Mouse (Mus musculus) liver, embryonic 16.5 days (tissue): ENCODE measurements around the gene Snx8. TPM values are rescaled to one million over a fixed set of nuclear protein-coding genes. Genes with fewer than 3 reads are reported as not detected.
A peak's percentile ranks its signal among the peaks of the same experiment; 100 is the strongest.

Experiments used
- ATAC-seq: fragments of 200-750 bp; cut with Nextera tagmentation; 2 replicates; pipeline ENCODE4 v1.8.0; 2017; ENCODE audit warnings: low read depth, mild to moderate bottlenecking, moderate number of reproducible peaks, moderate library complexity
- H3K27ac ChIP-seq: fragments of 300-500 bp; sonication (generic); 2 replicates; pipeline ENCODE4 v1.5.1; 2014; ENCODE audit warnings: mild to moderate bottlenecking, low read length
- H3K27me3 ChIP-seq: fragments of 300-500 bp; sonication (generic); 2 replicates; pipeline ENCODE4 v1.6.1; 2014; ENCODE audit warnings: low read depth, low read length, mixed read lengths; ENCODE audit not compliant: control insufficient read depth, insufficient read depth
- H3K36me3 ChIP-seq: fragments of 300-500 bp; sonication (generic); 2 replicates; pipeline ENCODE4 v1.6.1; 2014; ENCODE audit warnings: mild to moderate bottlenecking; ENCODE audit not compliant: control insufficient read depth, insufficient read depth
- H3K4me1 ChIP-seq: fragments of 300-500 bp; sonication (generic); 2 replicates; pipeline ENCODE4 v1.6.1; 2014; ENCODE audit warnings: low read depth, low read length, mixed read lengths; ENCODE audit not compliant: control insufficient read depth
- H3K4me2 ChIP-seq: fragments of 300-500 bp; sonication (generic); 2 replicates; pipeline ENCODE4 v1.6.1; 2014; ENCODE audit warnings: low read depth, low read length, mixed read lengths
- H3K4me3 ChIP-seq: fragments of 300-500 bp; sonication (generic); 2 replicates; pipeline ENCODE4 v1.5.1; 2014; ENCODE audit warnings: low read depth, mild to moderate bottlenecking, low read length
- H3K9ac ChIP-seq: fragments of 300-500 bp; sonication (generic); 2 replicates; pipeline ENCODE4 v1.6.1; 2014; ENCODE audit warnings: low read depth, low read length
- H3K9me3 ChIP-seq: fragments of 300-500 bp; sonication (generic); replicated peaks from 2 replicates; pipeline ENCODE4 v1.6.1; 2016; ENCODE audit warnings: low read length; ENCODE audit not compliant: control insufficient read depth
- WGBS: fragments of 180-500 bp; shearing (Covaris S2); extraction: QIAGEN DNeasy Blood & Tissue Kit; methylation state at CpG from one replicate; pipeline ENCODE4 v1.1.7; 2014; ENCODE audit not compliant: insufficient replicate concordance; 5-methylcytosine and 5-hydroxymethylcytosine counted together
- polyA plus RNA-seq: library from polyadenylated mRNA; unstranded; fragments of >200 nt; fragmentation: Nextera tagmentation; extraction: Ambion mirVana; gene quantifications from 2 replicates; pipeline ENCODE4 v1.2.1, GENCODE M21; 2015

Snx8 gene
- polyA plus RNA-seq, 1 experiment from 2014 or later = 11.1 TPM

- no peak overlapping the region for H3K4me3 ChIP-seq
- no peak overlapping the region for H3K4me2 ChIP-seq
- H3K36me3 ChIP-seq = no peaks in the 10 kb centered on the region
- no peak overlapping the region for H3K9ac ChIP-seq
- no peaks in the 10 kb centered on the region for H3K9me3 ChIP-seq
- H3K27me3 ChIP-seq = no peaks in the 10 kb centered on the region
- peak; percentile 53; the same call in 1 of the 2 replicates for ATAC-seq
- 17% methylated on average over 8 of the region's 8 CpGs for WGBS
- no peak overlapping the region for H3K27ac ChIP-seq
- H3K4me1 ChIP-seq = no peaks in the 10 kb centered on the region
These were observed 22.3 kb upstream of the Snx8 start for GRCm38 (mm10) chr5:140411339-140411738.

GRCm38 (mm10) chr5:140408801-140409200 lies 19.7 kb upstream of the Snx8 start:
- Histone ChIP-seq H3K9ac (no peak overlapping the region), H3K4me2 (no peak overlapping the region), H3K4me3 (no peak overlapping the region), H3K4me1 (no peaks in the 10 kb centered on the region), H3K27me3 (no peaks in the 10 kb centered on the region), H3K36me3 (no peaks in the 10 kb centered on the region), H3K9me3 (no peaks in the 10 kb centered on the region), H3K27ac (no peak overlapping the region)
- ATAC-seq = no peak

GRCm38 (mm10) chr5:140406666-140407065 lies 17.6 kb upstream of the Snx8 start:
- Histone ChIP-seq H3K9me3 (no peaks in the 10 kb centered on the region), H3K4me1 (no peaks in the 10 kb centered on the region), H3K27me3 (no peaks in the 10 kb centered on the region), H3K9ac (no peak overlapping the region), H3K4me2 (no peak overlapping the region), H3K4me3 (no peak overlapping the region), H3K36me3 (no peaks in the 10 kb centered on the region), H3K27ac (no peak overlapping the region)
- 38% methylated on average over 6 of the region's 6 CpGs for WGBS
- ATAC-seq = no peak

- no peak overlapping the region for H3K27ac ChIP-seq
- H3K4me2 ChIP-seq = no peak overlapping the region
- H3K36me3 ChIP-seq = no peaks in the 10 kb centered on the region
- 64% methylated on average over 6 of the region's 6 CpGs for WGBS
- ATAC-seq = no peak
- H3K9me3 ChIP-seq = no peaks in the 10 kb centered on the region
- H3K9ac ChIP-seq = no peak overlapping the region
- H3K27me3 ChIP-seq = no peaks in the 10 kb centered on the region
- H3K4me3 ChIP-seq = no peak overlapping the region
- H3K4me1 ChIP-seq = no peaks in the 10 kb centered on the region
These were observed 16.1 kb upstream of the Snx8 start for GRCm38 (mm10) chr5:140405126-140405525.

- Histone ChIP-seq H3K9ac (no peak overlapping the region), H3K4me3 (no peak overlapping the region), H3K4me1 (no peaks in the 10 kb centered on the region), H3K27me3 (no peaks in the 10 kb centered on the region), H3K27ac (no peak overlapping the region), H3K4me2 (no peak overlapping the region), H3K36me3 (no peaks in the 10 kb centered on the region), H3K9me3 (no peaks in the 10 kb centered on the region)
- 67% methylated on average over 4 of the region's 4 CpGs for WGBS
- no peak for ATAC-seq
These were observed 13.7 kb upstream of the Snx8 start for GRCm38 (mm10) chr5:140402640-140403270.

GRCm38 (mm10) chr5:140396166-140396940 lies 7.3 kb upstream of the Snx8 start:
- Histone ChIP-seq H3K9me3 (no peaks in the 10 kb centered on the region), H3K36me3 (no peaks in the 10 kb centered on the region), H3K9ac (no peak overlapping the region), H3K27ac (no peak overlapping the region), H3K4me3 (no peak overlapping the region), H3K4me1 (no peaks in the 10 kb centered on the region), H3K27me3 (no peaks in the 10 kb centered on the region), H3K4me2 (no peak overlapping the region)
- no peak for ATAC-seq
- WGBS = 54% methylated on average over 8 of the region's 8 CpGs

- Histone ChIP-seq H3K9me3 (no peaks in the 10 kb centered on the region), H3K36me3 (no peaks in the 10 kb centered on the region), H3K27me3 (no peaks in the 10 kb centered on the region; the same call in 1 of the 2 replicates), H3K4me3 (no peak overlapping the region), H3K27ac (no peak overlapping the region), H3K9ac (no peak overlapping the region), H3K4me1 (peaks cover 17% of the 10 kb centered on the region), H3K4me2 (no peak overlapping the region)
- no peak for ATAC-seq
- WGBS = 41% methylated on average over 3 of the region's 3 CpGs
These were observed 3.6 kb upstream of the Snx8 start for GRCm38 (mm10) chr5:140392701-140393100.

GRCm38 (mm10) chr5:140391981-140392380 lies 2.9 kb upstream of the Snx8 start:
- no peaks in the 10 kb centered on the region; the same call in 1 of the 2 replicates for H3K27me3 ChIP-seq
- H3K4me1 ChIP-seq = peaks cover 21% of the 10 kb centered on the region
- H3K4me2 ChIP-seq = no peak overlapping the region
- ATAC-seq = no peak
- H3K9ac ChIP-seq = no peak overlapping the region
- H3K36me3 ChIP-seq = no peaks in the 10 kb centered on the region
- H3K27ac ChIP-seq = no peak overlapping the region
- WGBS = 67% methylated on average over 5 of the region's 5 CpGs
- no peaks in the 10 kb centered on the region for H3K9me3 ChIP-seq
- no peak overlapping the region for H3K4me3 ChIP-seq

GRCm38 (mm10) chr5:140391435-140391834 lies 2.4 kb upstream of the Snx8 start:
- Histone ChIP-seq H3K27me3 (no peaks in the 10 kb centered on the region; the same call in 1 of the 2 replicates), H3K4me2 (no peak overlapping the region), H3K4me3 (no peak overlapping the region), H3K4me1 (peaks cover 21% of the 10 kb centered on the region), H3K9ac (no peak overlapping the region), H3K36me3 (no peaks in the 10 kb centered on the region), H3K27ac (no peak overlapping the region), H3K9me3 (no peaks in the 10 kb centered on the region)
- 39% methylated on average over 1 of the region's 1 CpGs for WGBS
- ATAC-seq = no peak
